Mouse (Mus musculus): Measurements from ENCODE around the gene Sigmar1.
"Not testable (repeated sequence)": the region's sequence is repeated elsewhere in the genome, so short reads cannot be mapped to it uniquely, and the experiment has no call there.

The Sigmar1 gene

GRCm38 (mm10) chr4:41711705-41712375, 44.1 kb downstream of the Sigmar1 start:
- no peak for DNase-seq (ENCODE audit: low spot score in 2 of 2)

- DNase-seq (ENCODE audit: low spot score in 2 of 2): no peak
Observed at GRCm38 (mm10) chr4:41710229-41710628, 45.7 kb downstream of the Sigmar1 start.

GRCm38 (mm10) chr4:41708192-41708745, 47.7 kb downstream of the Sigmar1 start:
- no peak for DNase-seq (ENCODE audit: low spot score in 2 of 2)

- DNase-seq (ENCODE audit: low spot score in 2 of 2): peak; percentile 76 to 77
Observed at GRCm38 (mm10) chr4:41707011-41707535, 48.9 kb downstream of the Sigmar1 start.

GRCm38 (mm10) chr4:41705922-41706754, 49.8 kb downstream of the Sigmar1 start:
- no peak for DNase-seq (ENCODE audit: low spot score in 2 of 2)

- DNase-seq (ENCODE audit: low spot score in 2 of 2): no peak
Observed at GRCm38 (mm10) chr4:41704651-41705050, 51.3 kb downstream of the Sigmar1 start.

- DNase-seq (ENCODE audit: low spot score in 2 of 2): not testable (repeated sequence)
Observed at GRCm38 (mm10) chr4:41702226-41702625, 53.7 kb downstream of the Sigmar1 start.

GRCm38 (mm10) chr4:41700224-41700623, 55.7 kb downstream of the Sigmar1 start:
- DNase-seq (ENCODE audit: low spot score in 2 of 2): not testable (repeated sequence)

GRCm38 (mm10) chr4:41699783-41700182, 56.2 kb downstream of the Sigmar1 start, which contains the start of gene Il11ra1:
TSS of gene Il11ra1 (plus strand) at chr4:41699989.
- not testable (repeated sequence) for DNase-seq (ENCODE audit: low spot score in 2 of 2)

- DNase-seq (ENCODE audit: low spot score in 2 of 2): not testable (repeated sequence)
Observed at GRCm38 (mm10) chr4:41698421-41699016, 57.4 kb downstream of the Sigmar1 start.

- DNase-seq (ENCODE audit: low spot score in 2 of 2): peak in 1 of 2 experiments; percentile 77
Observed at GRCm38 (mm10) chr4:41696930-41697841, 58.8 kb downstream of the Sigmar1 start, which contains the start of gene Cntfr. TSS of gene Cntfr (minus strand) at chr4:41697089.

GRCm38 (mm10) chr4:41696452-41696851, 59.5 kb downstream of the Sigmar1 start:
- DNase-seq (ENCODE audit: low spot score in 2 of 2): not testable (repeated sequence)

GRCm38 (mm10) chr4:41695800-41696199, 60.2 kb downstream of the Sigmar1 start:
- DNase-seq (ENCODE audit: low spot score in 2 of 2): not testable (repeated sequence)

GRCm38 (mm10) chr4:41693511-41693910, 62.4 kb downstream of the Sigmar1 start:
- DNase-seq (ENCODE audit: low spot score in 2 of 2): not testable (repeated sequence)

- DNase-seq (ENCODE audit: low spot score in 2 of 2): not testable (repeated sequence)
Observed at GRCm38 (mm10) chr4:41690014-41690413, 65.9 kb downstream of the Sigmar1 start.

GRCm38 (mm10) chr4:41688562-41688961, 67.4 kb downstream of the Sigmar1 start:
- not testable (repeated sequence) for DNase-seq (ENCODE audit: low spot score in 2 of 2)
